Comparison of ENCODE assay signal across 8 mouse cellular contexts in the genomic region with DNA sequence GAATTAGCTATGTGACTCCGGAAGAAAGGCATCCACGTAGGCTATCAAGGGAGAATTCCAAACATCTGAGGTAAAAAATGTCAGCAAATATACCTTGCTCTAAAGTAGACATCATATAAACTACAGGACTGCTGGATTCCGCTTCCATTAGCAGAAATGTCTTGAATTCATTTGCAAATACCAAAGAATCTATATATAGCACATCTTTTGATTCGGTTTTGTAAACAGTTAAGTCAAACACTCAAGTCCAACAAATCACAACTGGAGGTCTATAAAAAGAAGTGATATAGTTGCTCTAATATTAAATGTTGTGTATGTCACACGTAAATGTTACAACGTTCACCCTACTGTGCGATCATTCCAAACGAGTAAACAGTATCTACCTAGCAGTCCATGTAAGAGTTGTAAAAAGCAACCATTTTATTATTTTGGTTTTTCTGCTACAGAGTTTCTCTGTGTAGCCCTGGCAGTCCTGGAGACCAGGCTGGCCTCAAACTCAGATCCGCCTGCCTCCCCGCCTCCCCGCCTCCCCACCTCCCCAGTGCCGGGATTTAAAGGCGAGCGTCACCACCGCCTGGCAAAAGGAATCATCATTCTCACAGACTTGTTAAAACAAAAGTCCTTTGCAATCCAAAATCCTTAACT. TPM values are rescaled to one million over a fixed set of nuclear protein-coding genes. Genes with fewer than 3 reads are reported as not detected.
DNase-seq lines count a peak whose midpoint lies in the region; ATAC-seq and TF ChIP-seq lines count a peak whose summit lies in the region.

No protein-coding gene starts in this region.

- H3K4me2 ChIP-seq in lung, embryonic 15.5 days: peak overlapping the region; percentile 64
- H3K4me2 ChIP-seq in embryonic facial prominence, embryonic 12.5 days (replicated peaks): peak overlapping the region; percentile 59
- peak overlapping the region; percentile 71 for H3K4me2 ChIP-seq in intestine, postnatal 0 days (replicated peaks; ENCODE audit: low read depth)
- H3K4me2 ChIP-seq in neural tube, embryonic 15.5 days: peak overlapping the region; percentile 68

- peak overlapping the region; percentile 80 for H3K9ac ChIP-seq in lung, embryonic 15.5 days
- H3K9ac ChIP-seq in embryonic facial prominence, embryonic 12.5 days: peak overlapping the region; percentile 73
- H3K9ac ChIP-seq in intestine, postnatal 0 days (ENCODE audit: low read depth, low read length): peak overlapping the region; percentile 82
- peak overlapping the region; percentile 81 for H3K9ac ChIP-seq in neural tube, embryonic 15.5 days (replicated peaks)

- TF ChIP-seq CTCF in intestine, postnatal 0 days (IDR thresholded peaks at IDR 0.05; ENCODE audit: low read depth): no peak

- ATAC-seq in lung, embryonic 15.5 days (ENCODE audit: borderline replicate concordance, extremely low read depth, low FRiP score, low TSS enrichment): peak; percentile 5; the same call in 1 of the 2 replicates
- ATAC-seq in embryonic facial prominence, embryonic 12.5 days (ENCODE audit: insufficient number of reproducible peaks, insufficient read depth, low FRiP score, low TSS enrichment): 0 out of 2 replicates have a peak, but pooled peaks have one; percentile 18
- ATAC-seq in intestine, postnatal 0 days: peak; percentile 16
- peak; percentile 37 for ATAC-seq in neural tube, embryonic 15.5 days (ENCODE audit: low FRiP score)

- peaks cover 21% of the 10 kb centered on the region for H3K36me3 ChIP-seq in lung, embryonic 15.5 days
- H3K36me3 ChIP-seq in embryonic facial prominence, embryonic 12.5 days: peaks cover 12% of the 10 kb centered on the region
- no peaks in the 10 kb centered on the region; the same call in 1 of the 2 replicates for H3K36me3 ChIP-seq in intestine, postnatal 0 days (ENCODE audit: control insufficient read depth, insufficient read depth)
- peaks cover 12% of the 10 kb centered on the region for H3K36me3 ChIP-seq in neural tube, embryonic 15.5 days

- H3K4me1 ChIP-seq in lung, embryonic 15.5 days: peaks cover 56% of the 10 kb centered on the region
- peaks cover 20% of the 10 kb centered on the region for H3K4me1 ChIP-seq in embryonic facial prominence, embryonic 12.5 days
- H3K4me1 ChIP-seq in intestine, postnatal 0 days (replicated peaks; ENCODE audit: control insufficient read depth, insufficient read depth, low read length): peaks cover 2% of the 10 kb centered on the region; the same call in 1 of the 2 replicates
- H3K4me1 ChIP-seq in neural tube, embryonic 15.5 days: peaks cover 64% of the 10 kb centered on the region

- H3K27ac ChIP-seq in lung, embryonic 15.5 days: peak overlapping the region; percentile 89
- H3K27ac ChIP-seq in embryonic facial prominence, embryonic 12.5 days: peak overlapping the region; percentile 89
- H3K27ac ChIP-seq in intestine, postnatal 0 days (ENCODE audit: low read depth, low read length): peak overlapping the region; percentile 91
- H3K27ac ChIP-seq in neural tube, embryonic 15.5 days (replicated peaks): peak overlapping the region; percentile 91

- H3K27me3 ChIP-seq in lung, embryonic 15.5 days: no peaks in the 10 kb centered on the region
- no peaks in the 10 kb centered on the region for H3K27me3 ChIP-seq in embryonic facial prominence, embryonic 12.5 days
- no peaks in the 10 kb centered on the region for H3K27me3 ChIP-seq in intestine, postnatal 0 days (replicated peaks; ENCODE audit: control insufficient read depth, insufficient read depth, low read length)
- no peaks in the 10 kb centered on the region for H3K27me3 ChIP-seq in neural tube, embryonic 15.5 days (replicated peaks)

- no peak for DNase-seq in lung, postnatal 4 days
- DNase-seq in spleen, adult 12 weeks (ENCODE audit: low spot score): no peak
- DNase-seq in adrenal gland, adult (ENCODE audit: inconsistent age in 2 of 2, low spot score in 1 of 2): no peak
- DNase-seq in spleen, adult 18-20 months: no peak

- 4% methylated on average over 15 of the region's 15 CpGs for WGBS in lung, embryonic 15.5 days
- 14% methylated on average over 15 of the region's 15 CpGs for WGBS in embryonic facial prominence, embryonic 12.5 days
- WGBS in intestine, postnatal 0 days: 5% methylated on average over 15 of the region's 15 CpGs
- 15% methylated on average over 15 of the region's 15 CpGs for WGBS in neural tube, embryonic 15.5 days

- no peaks in the 10 kb centered on the region for H3K9me3 ChIP-seq in lung, embryonic 15.5 days
- no peaks in the 10 kb centered on the region for H3K9me3 ChIP-seq in embryonic facial prominence, embryonic 12.5 days
- H3K9me3 ChIP-seq in intestine, postnatal 0 days (ENCODE audit: control insufficient read depth): no peaks in the 10 kb centered on the region
- no peaks in the 10 kb centered on the region for H3K9me3 ChIP-seq in neural tube, embryonic 15.5 days (replicated peaks)

- peak overlapping the region; percentile 77 for H3K4me3 ChIP-seq in lung, embryonic 15.5 days
- peak overlapping the region; percentile 60 for H3K4me3 ChIP-seq in embryonic facial prominence, embryonic 12.5 days
- H3K4me3 ChIP-seq in intestine, postnatal 0 days (ENCODE audit: low read depth, low read length): peak overlapping the region; percentile 72
- H3K4me3 ChIP-seq in neural tube, embryonic 15.5 days (replicated peaks): peak overlapping the region; percentile 88

RNA-seq across cellular contexts. Expression of a gene that starts 0.6 kb away (rescaled TPM):
- polyA plus RNA-seq in lung, embryonic 15.5 days (2015; fragmentation: Nextera tagmentation; extraction: Ambion mirVana): 189 and 191 TPM in 2 replicates
- 233 and 238 TPM in 2 replicates for polyA plus RNA-seq in embryonic facial prominence, embryonic 12.5 days (2016; fragmentation: Nextera tagmentation; extraction: Ambion mirVana)
- 143 and 150 TPM in 2 replicates for polyA plus RNA-seq in intestine, postnatal 0 days (2015; fragmentation: Nextera tagmentation; extraction: Ambion mirVana)
- 173 and 194 TPM in 2 replicates for polyA plus RNA-seq in neural tube, embryonic 15.5 days (2015; fragmentation: Nextera tagmentation; extraction: Ambion mirVana)

RNA-seq across cellular contexts. Expression of a gene that starts 5.1 kb away (rescaled TPM):
- polyA plus RNA-seq in lung, embryonic 15.5 days (2015; fragmentation: Nextera tagmentation; extraction: Ambion mirVana): 29.4 and 30.7 TPM in 2 replicates
- 45.8 and 49.1 TPM in 2 replicates for polyA plus RNA-seq in embryonic facial prominence, embryonic 12.5 days (2016; fragmentation: Nextera tagmentation; extraction: Ambion mirVana)
- polyA plus RNA-seq in intestine, postnatal 0 days (2015; fragmentation: Nextera tagmentation; extraction: Ambion mirVana): 15.0 and 19.0 TPM in 2 replicates
- polyA plus RNA-seq in neural tube, embryonic 15.5 days (2015; fragmentation: Nextera tagmentation; extraction: Ambion mirVana): 39.1 and 43.0 TPM in 2 replicates

RNA-seq across cellular contexts. Expression of a gene that starts 7.5 kb away (rescaled TPM):
- polyA plus RNA-seq in lung, embryonic 15.5 days (2015; fragmentation: Nextera tagmentation; extraction: Ambion mirVana): 33.6 and 34.0 TPM in 2 replicates
- polyA plus RNA-seq in embryonic facial prominence, embryonic 12.5 days (2016; fragmentation: Nextera tagmentation; extraction: Ambion mirVana): 27.4 and 29.3 TPM in 2 replicates
- polyA plus RNA-seq in intestine, postnatal 0 days (2015; fragmentation: Nextera tagmentation; extraction: Ambion mirVana): 7.4 and 8.4 TPM in 2 replicates
- polyA plus RNA-seq in neural tube, embryonic 15.5 days (2015; fragmentation: Nextera tagmentation; extraction: Ambion mirVana): 30.0 and 31.5 TPM in 2 replicates

RNA-seq across cellular contexts. Expression of a gene that starts 28.1 kb away (rescaled TPM):
- 88.2 and 92.8 TPM in 2 replicates for polyA plus RNA-seq in lung, embryonic 15.5 days (2015; fragmentation: Nextera tagmentation; extraction: Ambion mirVana)
- 97.3 and 100 TPM in 2 replicates for polyA plus RNA-seq in embryonic facial prominence, embryonic 12.5 days (2016; fragmentation: Nextera tagmentation; extraction: Ambion mirVana)
- polyA plus RNA-seq in intestine, postnatal 0 days (2015; fragmentation: Nextera tagmentation; extraction: Ambion mirVana): 51.0 and 53.8 TPM in 2 replicates
- polyA plus RNA-seq in neural tube, embryonic 15.5 days (2015; fragmentation: Nextera tagmentation; extraction: Ambion mirVana): 84.3 and 87.4 TPM in 2 replicates

RNA-seq across cellular contexts. Expression of a gene that starts 32.1 kb away (rescaled TPM):
- 26.0 and 26.9 TPM in 2 replicates for polyA plus RNA-seq in lung, embryonic 15.5 days (2015; fragmentation: Nextera tagmentation; extraction: Ambion mirVana)
- 34.7 and 35.1 TPM in 2 replicates for polyA plus RNA-seq in embryonic facial prominence, embryonic 12.5 days (2016; fragmentation: Nextera tagmentation; extraction: Ambion mirVana)
- polyA plus RNA-seq in intestine, postnatal 0 days (2015; fragmentation: Nextera tagmentation; extraction: Ambion mirVana): 9.8 and 12.4 TPM in 2 replicates
- 17.1 and 19.3 TPM in 2 replicates for polyA plus RNA-seq in neural tube, embryonic 15.5 days (2015; fragmentation: Nextera tagmentation; extraction: Ambion mirVana)
